Mouse (Mus musculus): ENCODE data around the gene Wdr72. TPM values are rescaled to one million over a fixed set of nuclear protein-coding genes. Genes with fewer than 3 reads are reported as not detected.
A peak's percentile ranks its signal among the peaks of the same experiment; 100 is the strongest.

The Wdr72 gene
- total RNA-seq, 1 experiment, result 0.18 TPM

DNA sequence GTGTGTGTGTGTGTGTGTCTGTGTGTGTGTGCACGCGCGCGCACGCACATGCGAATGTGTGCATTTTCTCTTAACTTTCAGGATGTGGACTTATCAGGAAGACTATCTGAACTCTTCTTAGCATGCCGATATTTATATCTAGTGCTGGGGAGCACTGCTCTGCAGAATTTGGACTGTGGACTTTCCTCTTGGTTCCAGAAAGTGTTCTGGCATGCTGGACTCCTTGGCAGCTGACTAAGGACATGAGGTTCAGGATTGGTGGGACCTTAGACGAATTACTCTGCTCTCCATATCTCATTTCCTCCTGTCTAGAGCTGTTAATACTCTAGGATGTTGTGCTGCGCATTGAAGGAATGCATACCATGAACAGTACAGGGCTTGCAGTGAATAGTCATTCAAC lies 2.4 kb downstream of the Wdr72 start:
- DNase-seq (ENCODE audit: low read depth, low spot score), result no peak
- H3K27ac ChIP-seq (ENCODE audit: insufficient read depth, low read depth, low read length, poor library complexity, severe bottlenecking), result no peak overlapping the region
- no peaks in the 10 kb centered on the region for H3K36me3 ChIP-seq (ENCODE audit: control insufficient read depth, insufficient read depth, low read length, poor library complexity, severe bottlenecking)
- peaks cover 0 to 4% of the 10 kb centered on the region in 2 experiments; a peak in 1 of 4 replicates for H3K4me1 ChIP-seq (ENCODE audit: control insufficient read depth in 2 of 2, insufficient read depth in 2 of 2, low read length in 2 of 2, poor library complexity in 1 of 2)
- H3K4me3 ChIP-seq (ENCODE audit: insufficient read depth in 1 of 2, low read depth in 1 of 2, low read length in 2 of 2, poor library complexity in 1 of 2, severe bottlenecking in 1 of 2), result no peak overlapping the region
- H3K9ac ChIP-seq (ENCODE audit: insufficient read depth, low read depth, low read length, poor library complexity, severe bottlenecking), result no peak overlapping the region
- TF ChIP-seq CHD2 (IDR thresholded peaks at IDR 0.05; ENCODE audit: low read depth, low read length) (no peak), ZC3H11A (IDR thresholded peaks at IDR 0.05; ENCODE audit: borderline replicate concordance, low read depth, low read length) (no peak)
- in situ Hi-C loops (cut with MboI; ENCODE audit: low sequenced_read_pairs in 2 of 2, unreplicated experiment in 2 of 2), result no loop called here
- H3K9me3 ChIP-seq (ENCODE audit: control insufficient read depth, insufficient read depth, low read depth, low read length), result no peaks in the 10 kb centered on the region

DNA sequence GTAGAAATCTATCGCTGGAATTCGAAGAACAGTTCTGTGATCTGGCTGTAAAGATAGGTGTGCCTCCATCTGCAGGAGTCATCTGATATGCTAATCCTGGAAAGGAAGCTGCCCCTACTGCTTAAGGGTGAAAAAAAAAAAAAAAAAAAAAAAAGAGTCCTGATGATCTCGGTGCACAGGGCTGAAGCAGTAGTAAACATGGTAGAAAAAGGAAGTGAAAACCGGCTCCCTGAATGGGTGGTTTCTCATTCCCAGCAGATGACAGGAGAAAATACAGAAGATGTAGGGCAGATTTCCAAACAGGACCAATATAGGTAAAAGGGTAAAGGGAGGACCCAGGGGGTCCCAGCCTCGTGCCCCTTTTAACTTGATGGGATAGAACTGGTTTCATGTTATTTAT lies 16.1 kb downstream of the Wdr72 start:
- no peak for DNase-seq (ENCODE audit: low read depth, low spot score)
- in situ Hi-C loops (cut with MboI; ENCODE audit: low sequenced_read_pairs in 2 of 2, unreplicated experiment in 2 of 2), result loop anchor here in 1 of 2 experiments (25.0 kb wide), 1 partner anchor 736 kb away; the partner anchor contains the start of gene Onecut1
- H3K4me1 ChIP-seq (ENCODE audit: control insufficient read depth in 2 of 2, insufficient read depth in 2 of 2, low read length in 2 of 2, poor library complexity in 1 of 2), result no peaks in the 10 kb centered on the region

DNA sequence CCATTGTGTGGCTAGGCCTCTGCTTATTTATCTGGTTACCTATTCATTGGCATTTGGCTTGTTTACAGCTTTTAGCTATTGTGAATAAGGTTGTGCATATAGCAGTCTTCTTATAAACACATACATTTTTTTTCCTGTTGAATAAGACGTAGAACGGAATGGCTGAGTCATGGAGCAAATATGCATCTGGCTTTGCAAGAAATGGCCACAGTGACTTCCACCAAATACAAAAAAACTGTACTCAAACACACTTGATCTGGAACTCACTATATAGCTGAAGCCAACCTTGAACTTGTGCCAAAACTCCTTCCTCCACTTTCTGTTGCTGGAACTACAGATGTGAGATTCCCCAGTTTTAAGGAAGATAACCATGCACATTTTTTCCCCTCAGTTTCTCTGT lies 23.9 kb downstream of the Wdr72 start:
- no peak overlapping the region for H3K27ac ChIP-seq (ENCODE audit: insufficient read depth, low read depth, low read length, poor library complexity, severe bottlenecking)
- DNase-seq (ENCODE audit: low read depth, low spot score), result no peak
- no peaks in the 10 kb centered on the region for H3K36me3 ChIP-seq (ENCODE audit: control insufficient read depth, insufficient read depth, low read length, poor library complexity, severe bottlenecking)
- no peak overlapping the region for H3K9ac ChIP-seq (ENCODE audit: insufficient read depth, low read depth, low read length, poor library complexity, severe bottlenecking)
- no peaks in the 10 kb centered on the region for H3K9me3 ChIP-seq (ENCODE audit: control insufficient read depth, insufficient read depth, low read depth, low read length)
- in situ Hi-C loops (cut with MboI; ENCODE audit: low sequenced_read_pairs in 2 of 2, unreplicated experiment in 2 of 2), result loop anchor here in 1 of 2 experiments (25.0 kb wide), 1 partner anchor 728 kb away; the partner anchor contains the start of gene Onecut1
- no peaks in the 10 kb centered on the region for H3K4me1 ChIP-seq (ENCODE audit: control insufficient read depth in 2 of 2, insufficient read depth in 2 of 2, low read length in 2 of 2, poor library complexity in 1 of 2)
- H3K4me3 ChIP-seq (ENCODE audit: insufficient read depth in 1 of 2, low read depth in 1 of 2, low read length in 2 of 2, poor library complexity in 1 of 2, severe bottlenecking in 1 of 2), result no peak overlapping the region
- no peak for TF ChIP-seq HCFC1 (IDR thresholded peaks at IDR 0.05; ENCODE audit: borderline replicate concordance, insufficient read depth, low read length)
- no peak for TF ChIP-seq CHD2 (IDR thresholded peaks at IDR 0.05; ENCODE audit: low read depth, low read length)
- no peak for TF ChIP-seq MAFK (IDR thresholded peaks at IDR 0.05; ENCODE audit: insufficient read depth, low read depth, low read length)
- no peak for TF ChIP-seq ZNF384 (IDR thresholded peaks at IDR 0.05; ENCODE audit: low read depth, low read length)
- TF ChIP-seq ZC3H11A (IDR thresholded peaks at IDR 0.05; ENCODE audit: borderline replicate concordance, low read depth, low read length), result no peak

More for the DNA sequence above, 16.1 kb downstream of the Wdr72 start:
- H3K9me3 ChIP-seq (ENCODE audit: control insufficient read depth, insufficient read depth, low read depth, low read length), result no peaks in the 10 kb centered on the region
- H3K27ac ChIP-seq (ENCODE audit: insufficient read depth, low read depth, low read length, poor library complexity, severe bottlenecking), result no peak overlapping the region
- no peaks in the 10 kb centered on the region for H3K36me3 ChIP-seq (ENCODE audit: control insufficient read depth, insufficient read depth, low read length, poor library complexity, severe bottlenecking)
- H3K4me3 ChIP-seq (ENCODE audit: insufficient read depth in 1 of 2, low read depth in 1 of 2, low read length in 2 of 2, poor library complexity in 1 of 2, severe bottlenecking in 1 of 2), result no peak overlapping the region
- H3K9ac ChIP-seq (ENCODE audit: insufficient read depth, low read depth, low read length, poor library complexity, severe bottlenecking), result no peak overlapping the region
- TF ChIP-seq ZNF384 (IDR thresholded peaks at IDR 0.05; ENCODE audit: low read depth, low read length) (0 out of 2 replicates have a peak, but pooled peaks have one; percentile 38), ZC3H11A (IDR thresholded peaks at IDR 0.05; ENCODE audit: borderline replicate concordance, low read depth, low read length) (no peak)

DNA sequence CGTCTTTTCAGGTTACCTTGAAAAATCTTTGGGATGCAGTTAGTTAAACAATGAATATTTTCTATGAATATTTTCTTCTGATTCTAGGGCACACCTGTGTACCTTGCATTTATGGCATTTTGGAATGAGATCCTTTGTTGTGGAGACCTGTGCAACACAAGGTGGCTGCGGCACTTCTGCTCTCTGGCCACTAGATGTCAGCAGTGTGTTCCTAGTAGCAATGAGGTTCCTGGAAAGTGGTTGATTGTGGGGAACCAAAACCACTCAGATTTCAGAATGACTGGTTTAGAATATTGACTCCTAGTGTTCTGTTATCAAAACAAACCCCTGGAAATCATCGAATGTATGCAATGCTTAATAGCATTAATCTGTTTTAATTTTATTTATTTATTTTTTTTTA lies 31.7 kb downstream of the Wdr72 start:
- H3K9me3 ChIP-seq (ENCODE audit: control insufficient read depth, insufficient read depth, low read depth, low read length), result no peaks in the 10 kb centered on the region
- in situ Hi-C loops (cut with MboI; ENCODE audit: low sequenced_read_pairs in 2 of 2, unreplicated experiment in 2 of 2), result loop anchor here in 1 of 2 experiments (25.0 kb wide), 1 partner anchor 720 kb away; the partner anchor contains the start of gene Onecut1
- TF ChIP-seq HCFC1 (IDR thresholded peaks at IDR 0.05; ENCODE audit: borderline replicate concordance, insufficient read depth, low read length) (no peak), ZC3H11A (IDR thresholded peaks at IDR 0.05; ENCODE audit: borderline replicate concordance, low read depth, low read length) (peak; percentile 81; the same call in 1 of the 2 replicates)

GRCm38 (mm10) chr9:74142705-74143104 lies 32.5 kb downstream of the Wdr72 start:
- Histone ChIP-seq H3K36me3 (ENCODE audit: control insufficient read depth, insufficient read depth, low read length, poor library complexity, severe bottlenecking) (no peaks in the 10 kb centered on the region), H3K27ac (ENCODE audit: insufficient read depth, low read depth, low read length, poor library complexity, severe bottlenecking) (no peak overlapping the region)

More for the DNA sequence above, 31.7 kb downstream of the Wdr72 start:
- no peaks in the 10 kb centered on the region for H3K36me3 ChIP-seq (ENCODE audit: control insufficient read depth, insufficient read depth, low read length, poor library complexity, severe bottlenecking)
- H3K9ac ChIP-seq (ENCODE audit: insufficient read depth, low read depth, low read length, poor library complexity, severe bottlenecking), result no peak overlapping the region
- H3K4me1 ChIP-seq (ENCODE audit: control insufficient read depth in 2 of 2, insufficient read depth in 2 of 2, low read length in 2 of 2, poor library complexity in 1 of 2), result no peaks in the 10 kb centered on the region
- H3K27ac ChIP-seq (ENCODE audit: insufficient read depth, low read depth, low read length, poor library complexity, severe bottlenecking), result no peak overlapping the region
- no peak overlapping the region for H3K4me3 ChIP-seq (ENCODE audit: insufficient read depth in 1 of 2, low read depth in 1 of 2, low read length in 2 of 2, poor library complexity in 1 of 2, severe bottlenecking in 1 of 2)
- DNase-seq (ENCODE audit: low read depth, low spot score), result peak; percentile 56

More at GRCm38 (mm10) chr9:74142705-74143104, 32.5 kb downstream of the Wdr72 start:
- no peak for TF ChIP-seq CHD2 (IDR thresholded peaks at IDR 0.05; ENCODE audit: low read depth, low read length)
- no peak for DNase-seq (ENCODE audit: low read depth, low spot score)
- Histone ChIP-seq H3K4me1 (ENCODE audit: control insufficient read depth in 2 of 2, insufficient read depth in 2 of 2, low read length in 2 of 2, poor library complexity in 1 of 2) (no peaks in the 10 kb centered on the region), H3K9ac (ENCODE audit: insufficient read depth, low read depth, low read length, poor library complexity, severe bottlenecking) (no peak overlapping the region), H3K4me3 (ENCODE audit: insufficient read depth in 1 of 2, low read depth in 1 of 2, low read length in 2 of 2, poor library complexity in 1 of 2, severe bottlenecking in 1 of 2) (no peak overlapping the region), H3K9me3 (ENCODE audit: control insufficient read depth, insufficient read depth, low read depth, low read length) (no peaks in the 10 kb centered on the region)
- in situ Hi-C loops (cut with MboI; ENCODE audit: low sequenced_read_pairs in 2 of 2, unreplicated experiment in 2 of 2), result loop anchor here in 1 of 2 experiments (25.0 kb wide), 1 partner anchor 720 kb away; the partner anchor contains the start of gene Onecut1
